Comparison of ENCODE assay signal across 23 mouse cellular contexts in the genomic region with DNA sequence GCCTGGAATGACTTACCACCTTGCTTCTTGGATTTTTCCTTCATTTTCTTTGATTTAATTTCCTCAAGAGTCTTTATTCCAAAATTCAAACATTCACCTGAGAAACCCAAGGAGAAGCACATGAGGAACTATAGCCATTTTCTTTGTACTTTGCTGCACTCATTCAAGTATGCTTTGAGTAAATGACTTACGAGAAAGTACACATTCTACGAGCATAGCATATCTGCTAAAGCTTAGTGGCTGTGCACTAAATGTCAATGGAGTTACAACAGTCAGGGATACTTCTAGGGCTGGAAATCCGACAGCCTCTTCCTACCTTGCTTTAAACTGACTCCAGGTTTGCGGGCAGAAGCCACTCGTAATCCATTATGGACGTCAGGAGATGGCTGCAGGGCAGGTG. TPM values are rescaled to one million over a fixed set of nuclear protein-coding genes. Genes with fewer than 3 reads are reported as not detected.
DNase-seq lines count a peak whose midpoint lies in the region; ATAC-seq and TF ChIP-seq lines count a peak whose summit lies in the region.
"Had no signal": no experiment of that assay in that cellular context is flagged by ENCODE, and none has a peak within 500 bp of the region (broad histone marks: within the 10 kb centered on the region; RNA-seq: fewer than 3 reads in every experiment).

No protein-coding gene starts in this region.

- no peak for TF ChIP-seq CTCF in lung, postnatal 0 days (IDR thresholded peaks at IDR 0.05)
- no peak for TF ChIP-seq CTCF in lung, adult 2 months (IDR thresholded peaks at IDR 0.05; ENCODE audit: insufficient read depth, low read length)

- H3K4me2 ChIP-seq in lung, embryonic 15.5 days = no peak overlapping the region
- H3K4me2 ChIP-seq in lung, postnatal 0 days (replicated peaks; ENCODE audit: low read depth, low read length) = no peak overlapping the region
- H3K4me2 ChIP-seq: embryonic facial prominence, embryonic 13.5 days; embryonic facial prominence, embryonic 15.5 days; forebrain, embryonic 12.5 days had no signal

- H3K27me3 ChIP-seq in lung, embryonic 15.5 days = no peaks in the 10 kb centered on the region
- H3K27me3 ChIP-seq in lung, postnatal 0 days (replicated peaks; ENCODE audit: insufficient read depth, low read length) = no peaks in the 10 kb centered on the region
- H3K27me3 ChIP-seq: embryonic facial prominence, embryonic 13.5 days; embryonic facial prominence, embryonic 15.5 days; forebrain, embryonic 12.5 days had no signal

- 0 out of 2 replicates have a peak, but pooled peaks cover 3% of the 10 kb centered on the region for H3K4me1 ChIP-seq in lung, embryonic 15.5 days
- no peaks in the 10 kb centered on the region for H3K4me1 ChIP-seq in lung, postnatal 0 days (ENCODE audit: insufficient read depth, low read depth, low read length)
- H3K4me1 ChIP-seq in lung, adult 2 months (ENCODE audit: control insufficient read depth, insufficient read depth, low read length) = no peaks in the 10 kb centered on the region
- H3K4me1 ChIP-seq: embryonic facial prominence, embryonic 13.5 days; embryonic facial prominence, embryonic 15.5 days; forebrain, embryonic 10.5 days; forebrain, embryonic 12.5 days had no signal

- TF ChIP-seq POLR2A in lung, adult 2 months (IDR thresholded peaks at IDR 0.05; ENCODE audit: borderline replicate concordance, extremely low read depth, low read depth, low read length) = no peak

- H3K36me3 ChIP-seq in lung, embryonic 15.5 days = peaks cover 89% of the 10 kb centered on the region
- peaks cover 53% of the 10 kb centered on the region for H3K36me3 ChIP-seq in lung, postnatal 0 days (ENCODE audit: insufficient read depth, low read length)

- no peak overlapping the region for H3K9ac ChIP-seq in lung, embryonic 15.5 days
- no peak overlapping the region for H3K9ac ChIP-seq in lung, postnatal 0 days (replicated peaks; ENCODE audit: low read depth)
- H3K9ac ChIP-seq: embryonic facial prominence, embryonic 13.5 days; embryonic facial prominence, embryonic 15.5 days; forebrain, embryonic 12.5 days had no signal

- no peak for DNase-seq in lung, postnatal 25 days (ENCODE audit: low spot score)
- DNase-seq in lung, postnatal 0 days (ENCODE audit: low spot score) = peak; percentile 55
- no peak for DNase-seq in lung, adult 2 months
- DNase-seq: adrenal gland, adult 2 months; adrenal gland, postnatal 10 days; adrenal gland, postnatal 25 days; cerebellum, adult 11 months; cerebellum, adult 18-20 months; cerebellum, adult 8-10 months; cerebellum, adult 9-11 months; cerebellum, postnatal 14 days; cerebellum, postnatal 36 days; embryo, embryonic 11 days had no signal

- H3K4me3 ChIP-seq in lung, embryonic 15.5 days = no peak overlapping the region
- H3K4me3 ChIP-seq in lung, postnatal 0 days (ENCODE audit: low read depth, low read length) = no peak overlapping the region
- no peak overlapping the region for H3K4me3 ChIP-seq in lung, adult 2 months (replicated peaks; ENCODE audit: extremely low read depth, low read depth, low read length)
- H3K4me3 ChIP-seq: embryonic facial prominence, embryonic 13.5 days; embryonic facial prominence, embryonic 15.5 days; erythroblast, embryonic 14.5 days; forebrain, embryonic 10.5 days; forebrain, embryonic 12.5 days had no signal

- no peak for ATAC-seq in lung, embryonic 15.5 days (ENCODE audit: borderline replicate concordance, extremely low read depth, low FRiP score, low TSS enrichment)
- peak; percentile 62 for ATAC-seq in lung, postnatal 0 days
- ATAC-seq: forebrain, embryonic 14.5 days; forebrain, embryonic 16.5 days had no signal

- H3K9me3 ChIP-seq in lung, embryonic 15.5 days = no peaks in the 10 kb centered on the region
- no peaks in the 10 kb centered on the region for H3K9me3 ChIP-seq in lung, postnatal 0 days (ENCODE audit: low read length)
- H3K9me3 ChIP-seq: embryonic facial prominence, embryonic 13.5 days; embryonic facial prominence, embryonic 15.5 days; forebrain, embryonic 10.5 days; forebrain, embryonic 12.5 days had no signal

- TF ChIP-seq EP300 in lung, postnatal 0 days (IDR thresholded peaks at IDR 0.05) = no peak

- WGBS in lung, embryonic 15.5 days = 64% methylated on average over 6 of the region's 6 CpGs
- WGBS in lung, postnatal 0 days = 62% methylated on average over 6 of the region's 6 CpGs
- WGBS in lung, adult 2 months = 74% methylated on average over 6 of the region's 6 CpGs

- peak overlapping the region; percentile 57; the same call in 1 of the 2 replicates for H3K27ac ChIP-seq in lung, embryonic 15.5 days
- H3K27ac ChIP-seq in lung, postnatal 0 days (ENCODE audit: low read length) = no peak overlapping the region
- H3K27ac ChIP-seq: embryonic facial prominence, embryonic 13.5 days; embryonic facial prominence, embryonic 15.5 days; forebrain, embryonic 10.5 days; forebrain, embryonic 12.5 days had no signal

RNA-seq across cellular contexts. Expression of gene Zbed6, which starts 22.2 kb away (rescaled TPM):
- not detected in 2 replicates for polyA plus RNA-seq in lung, embryonic 15.5 days (2015; fragmentation: Nextera tagmentation; extraction: Ambion mirVana)
- polyA plus RNA-seq in lung, postnatal 0 days (2015; fragmentation: Nextera tagmentation; extraction: Ambion mirVana) = not detected in 2 replicates
- 2.0 and 4.6 TPM in 2 replicates for polyA plus RNA-seq in lung, adult 2 months (2012; rRNA removed)
- polyA plus RNA-seq: adrenal gland, adult 2 months; embryonic facial prominence, embryonic 11.5 days; embryonic facial prominence, embryonic 13.5 days; embryonic facial prominence, embryonic 15.5 days; erythroblast, embryonic 14.5 days; forebrain, embryonic 10.5 days; forebrain, embryonic 12.5 days; forebrain, embryonic 14.5 days; forebrain, embryonic 16.5 days had no signal

RNA-seq across cellular contexts. Expression of gene Gm38394, which starts 22.6 kb away (rescaled TPM):
- polyA plus RNA-seq in lung, embryonic 15.5 days (2015; fragmentation: Nextera tagmentation; extraction: Ambion mirVana) = 5.4 TPM in 2 replicates
- polyA plus RNA-seq in lung, postnatal 0 days (2015; fragmentation: Nextera tagmentation; extraction: Ambion mirVana) = 3.8 and 4.0 TPM in 2 replicates
- 3.4 and 5.3 TPM in 2 replicates for polyA plus RNA-seq in lung, adult 2 months (2012; rRNA removed)

RNA-seq across cellular contexts. Expression of gene Snrpe, which starts 28.4 kb away (rescaled TPM):
- 637 and 708 TPM in 2 replicates for polyA plus RNA-seq in lung, embryonic 15.5 days (2015; fragmentation: Nextera tagmentation; extraction: Ambion mirVana)
- 289 and 306 TPM in 2 replicates for polyA plus RNA-seq in lung, postnatal 0 days (2015; fragmentation: Nextera tagmentation; extraction: Ambion mirVana)
- 16.7 and 33.7 TPM in 2 replicates for polyA plus RNA-seq in lung, adult 2 months (2012; rRNA removed)

RNA-seq across cellular contexts. Expression of gene Lax1, which starts 51.4 kb away (rescaled TPM):
- polyA plus RNA-seq in lung, embryonic 15.5 days (2015; fragmentation: Nextera tagmentation; extraction: Ambion mirVana) = 0.18 and 0.75 TPM in 2 replicates
- 0.30 and 0.33 TPM in 2 replicates for polyA plus RNA-seq in lung, postnatal 0 days (2015; fragmentation: Nextera tagmentation; extraction: Ambion mirVana)
- polyA plus RNA-seq in lung, adult 2 months (2012; rRNA removed) = 1.6 and 2.5 TPM in 2 replicates
- polyA plus RNA-seq: C2C12; forebrain, embryonic 14.5 days; forebrain, embryonic 16.5 days had no signal
